Mouse (Mus musculus): Measurements from ENCODE around the gene Inpp5d.

DNA sequence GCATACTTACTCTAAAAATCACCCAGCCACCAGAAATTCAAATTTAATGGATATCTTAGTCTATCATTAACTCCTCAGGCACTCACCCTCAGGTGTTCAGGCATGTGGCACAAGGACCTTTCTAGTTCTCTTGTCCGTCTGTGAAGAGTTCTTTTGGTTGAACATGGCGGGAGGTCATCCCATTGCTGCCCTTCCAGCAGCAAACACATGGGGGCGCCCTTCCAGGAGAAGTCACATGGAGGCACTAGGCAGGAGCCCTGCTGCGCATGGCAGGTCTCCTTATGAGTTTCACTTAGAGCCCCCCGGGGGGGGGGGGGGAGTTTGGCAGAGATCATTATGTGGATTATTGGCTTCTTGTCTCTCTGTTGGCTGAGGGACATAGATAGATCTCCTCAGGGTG is 76.2 kb downstream of the Inpp5d start:
- TF ChIP-seq CTCF (IDR thresholded peaks at IDR 0.05) (peak; percentile 34), EP300 (IDR thresholded peaks at IDR 0.05) (no peak)
